Mouse (Mus musculus) embryonic stem cell, embryonic (primary cell): Measurements from ENCODE around the gene Mms22l.
"Not testable (repeated sequence)": the region's sequence is repeated elsewhere in the genome, so short reads cannot be mapped to it uniquely, and the experiment has no call there.

Experiments
- CTCF ChIA-PET, 4 experiments: fragments of 300-600 bp in 2 of 4; fragments of 350-600 bp in 2 of 4; sonication (Branson Sonifier 250); formaldehyde crosslinking; loops; one replicate each; lab custom pipeline; 2022; ENCODE audit warnings: inconsistent platforms in 2 of 4; lab: Charles Lee
- POLR2A ChIA-PET, 4 experiments: fragments of 300-600 bp in 2 of 4; fragments of 350-600 bp in 2 of 4; sonication (Branson Sonifier 250); formaldehyde crosslinking; loops; one replicate each; lab custom pipeline; 2022; ENCODE audit warnings: antibody characterized with exemption in 4 of 4, inconsistent platforms in 1 of 4; lab: Charles Lee

Gene Mms22l

GRCm38 (mm10) chr4:24598637-24599036, 102.4 kb downstream of the Mms22l start:
- POLR2A ChIA-PET: no interaction called here
- CTCF ChIA-PET: interaction anchor here in 1 of 4 experiments (0.6 kb wide), 1 partner anchor 24 kb away, joined by 3 read pairs; no protein-coding TSS in a partner anchor

GRCm38 (mm10) chr4:24601711-24602110, 105.5 kb downstream of the Mms22l start:
- POLR2A ChIA-PET: no interaction called here

GRCm38 (mm10) chr4:24609085-24609484, 112.8 kb downstream of the Mms22l start:
- POLR2A ChIA-PET: interaction anchor here in 1 of 4 experiments (1.4 kb wide), 1 partner anchor 188 kb away, joined by 3 read pairs; no protein-coding TSS in a partner anchor
- CTCF ChIA-PET: no interaction called here

More at GRCm38 (mm10) chr4:24601711-24602110, 105.5 kb downstream of the Mms22l start:
- CTCF ChIA-PET: no interaction called here

DNA sequence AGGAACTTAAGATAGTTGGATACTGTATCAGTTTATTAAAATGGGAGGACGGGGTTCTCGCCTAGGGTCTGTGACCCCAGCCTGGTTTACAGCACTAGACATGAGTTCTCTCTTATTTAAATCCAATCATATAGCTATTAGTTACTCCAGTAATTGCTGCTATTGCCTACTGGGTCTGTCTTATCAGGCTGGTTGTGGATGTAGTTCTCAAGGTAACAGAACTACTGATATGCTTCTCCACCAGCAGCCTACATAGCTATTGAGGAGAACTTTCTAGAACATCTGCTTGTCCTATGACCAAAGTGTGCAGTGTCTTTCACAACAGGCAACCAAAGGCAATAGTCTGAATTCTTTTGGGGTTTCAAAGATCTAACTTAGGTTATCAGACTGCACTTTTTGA, 113.3 kb downstream of the Mms22l start:
- ChIA-PET CTCF (no interaction called here), POLR2A (interaction anchor here in 1 of 4 experiments (1.4 kb wide), 1 partner anchor 187 kb away, joined by 3 read pairs; no protein-coding TSS in a partner anchor)

DNA sequence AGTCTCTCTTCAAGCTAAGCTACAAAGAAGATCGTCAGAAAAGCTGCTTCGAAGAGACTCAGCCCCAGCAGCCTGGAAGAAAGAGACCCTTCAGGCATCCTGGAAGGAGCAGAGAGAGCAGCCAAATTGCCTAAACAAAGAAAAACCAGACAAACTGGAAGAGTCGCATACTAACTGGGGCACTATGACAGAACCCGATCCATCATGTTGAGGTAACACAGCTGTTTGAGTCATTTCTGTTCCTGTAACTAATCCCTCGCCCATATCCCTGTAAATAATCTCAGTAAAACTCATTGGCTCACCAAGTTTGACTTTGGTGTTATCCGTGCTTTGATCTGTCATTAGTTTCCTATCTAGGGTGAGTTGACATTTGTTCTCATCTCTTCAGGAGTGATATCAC, 123.8 kb downstream of the Mms22l start:
- ChIA-PET CTCF (interaction anchor here in 2 of 4 experiments (0.7 to 0.8 kb wide), 2 partner anchors 24 to 34 kb away, joined by 3 to 5 read pairs; no protein-coding TSS in a partner anchor), POLR2A (no interaction called here)

DNA sequence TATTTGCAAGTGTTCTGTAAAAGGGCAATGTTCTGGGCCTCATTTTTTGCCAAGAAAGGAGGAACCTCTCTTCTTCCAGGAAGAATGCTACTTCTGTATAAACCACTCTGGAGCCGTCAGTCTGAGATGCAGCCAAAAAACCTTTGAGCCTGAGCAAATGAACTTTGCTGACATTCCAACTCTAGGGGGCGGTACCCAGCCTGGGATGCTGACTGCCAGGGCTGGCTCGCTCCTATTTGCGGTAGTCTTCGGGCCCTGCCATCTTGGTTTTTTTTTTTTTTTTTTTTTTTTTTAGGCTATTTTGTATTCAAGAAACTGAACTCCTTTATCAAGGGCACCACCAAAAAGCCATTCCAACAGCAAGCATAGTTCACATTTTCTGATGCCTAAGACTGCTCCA, 124.2 kb downstream of the Mms22l start:
- POLR2A ChIA-PET: interaction anchor here in 1 of 4 experiments (1.0 kb wide), 1 partner anchor 11 kb away, joined by 3 read pairs; no protein-coding TSS in a partner anchor
- CTCF ChIA-PET: interaction anchor here (0.6 to 0.8 kb wide), 6 partner anchors 24 to 239 kb away, joined by 3 to 6 read pairs (median 4); no protein-coding TSS in a partner anchor

GRCm38 (mm10) chr4:24621422-24622187, 125.4 kb downstream of the Mms22l start:
- ChIA-PET POLR2A (interaction anchor here in 1 of 4 experiments (1.0 kb wide), 1 partner anchor 10 kb away, joined by 3 read pairs; no protein-coding TSS in a partner anchor), CTCF (interaction anchor here in 1 of 4 experiments (0.6 kb wide), 1 partner anchor 308 kb away, joined by 3 read pairs; no protein-coding TSS in a partner anchor)

DNA sequence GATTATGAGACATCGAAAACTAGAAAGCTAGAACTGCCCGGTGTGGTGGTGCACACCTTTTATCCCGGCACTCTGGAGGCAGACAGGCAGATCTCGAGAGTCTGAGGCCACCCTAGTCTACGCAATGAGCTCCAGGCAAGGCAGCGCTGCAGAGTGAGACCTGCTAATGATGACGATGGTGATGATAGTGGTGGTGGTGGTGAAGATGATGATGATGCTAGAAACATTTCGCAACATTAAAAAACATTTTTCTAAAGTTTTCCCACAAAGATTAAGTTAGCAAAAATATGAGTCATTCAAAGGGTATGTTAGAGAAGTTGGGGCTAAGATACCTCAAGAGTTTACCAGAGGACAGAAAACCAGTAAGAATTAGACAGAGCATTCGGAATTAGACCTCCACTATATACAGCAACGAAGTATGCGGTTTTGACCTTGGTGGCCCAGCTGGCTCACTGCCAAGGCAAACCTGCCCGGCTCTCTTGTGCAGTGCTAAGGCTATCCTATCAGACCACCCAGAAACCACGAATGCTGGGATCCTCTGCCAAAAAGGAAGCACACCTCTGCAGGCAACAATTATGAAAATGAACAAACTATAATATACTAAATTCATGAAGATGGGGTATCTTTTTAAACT, 129.8 kb downstream of the Mms22l start:
- ChIA-PET CTCF (no interaction called here), POLR2A (no interaction called here)

DNA sequence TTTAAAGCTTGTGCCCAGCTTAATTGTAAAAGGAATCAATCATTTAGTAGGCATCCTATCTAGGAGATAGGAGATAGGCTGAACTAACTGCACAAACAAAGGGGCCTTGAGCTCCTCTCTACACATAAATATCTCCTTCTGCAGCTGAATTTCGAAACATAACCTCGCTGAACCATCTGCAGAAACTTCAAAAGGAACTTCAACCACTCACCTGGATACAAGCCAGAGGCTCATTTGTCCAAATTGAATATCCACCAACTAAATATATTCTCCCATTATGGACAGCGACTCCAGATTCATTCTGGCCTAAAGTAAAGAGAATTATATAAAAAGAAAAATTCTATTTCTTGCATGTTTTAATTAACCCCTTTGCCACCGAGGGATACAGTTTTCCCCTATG, 130.4 kb downstream of the Mms22l start:
- ChIA-PET POLR2A (no interaction called here), CTCF (no interaction called here)

GRCm38 (mm10) chr4:24627871-24628270, 131.6 kb downstream of the Mms22l start:
- CTCF ChIA-PET: interaction anchor here in 2 of 4 experiments (0.6 to 0.7 kb wide), 2 partner anchors 107 to 746 kb away, joined by 4 read pairs; no protein-coding TSS in a partner anchor
- POLR2A ChIA-PET: no interaction called here

- POLR2A ChIA-PET: interaction anchor here in 1 of 4 experiments (0.6 kb wide), 1 partner anchor 847 kb away, joined by 3 read pairs; no protein-coding TSS in a partner anchor
- CTCF ChIA-PET: no interaction called here
These were observed 134.2 kb downstream of the Mms22l start for GRCm38 (mm10) chr4:24630430-24630829.

DNA sequence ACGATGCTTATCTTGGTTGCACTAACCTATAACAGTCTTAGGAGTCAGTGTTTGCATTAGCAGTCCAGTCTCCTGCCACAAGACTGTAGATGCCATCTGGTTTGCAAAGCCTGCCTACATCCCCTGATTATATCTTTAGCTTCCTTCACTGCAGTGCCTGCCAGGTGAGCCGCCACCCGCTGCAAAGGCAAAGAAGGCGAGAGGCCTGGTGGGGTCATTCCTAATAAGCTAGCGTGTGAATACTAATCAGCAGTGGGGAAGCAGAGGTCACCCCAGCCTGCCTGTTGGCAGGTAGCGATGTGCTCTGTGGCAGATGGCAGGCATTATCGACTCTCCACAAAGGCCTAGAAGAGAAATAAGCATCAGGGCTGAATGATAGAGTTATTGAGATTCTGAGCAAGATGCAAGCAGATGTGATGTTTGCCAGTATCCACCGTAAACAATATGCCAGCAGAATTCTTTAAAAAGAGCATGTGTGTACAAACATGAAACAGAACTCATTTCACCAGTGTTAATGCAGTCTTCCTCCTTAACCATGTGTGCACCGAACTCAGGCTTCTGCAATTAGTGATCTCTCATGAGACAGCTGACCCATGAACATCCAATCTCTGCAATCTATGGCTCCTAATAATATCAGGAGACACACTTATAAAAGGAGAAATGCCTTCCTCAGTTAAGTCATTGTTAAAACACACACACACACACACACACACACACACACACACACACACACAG, 135.1 kb downstream of the Mms22l start:
- POLR2A ChIA-PET: interaction anchor here in 1 of 4 experiments (0.6 kb wide), 1 partner anchor 10 kb away, joined by 3 read pairs; no protein-coding TSS in a partner anchor

GRCm38 (mm10) chr4:24642306-24642705, 146.1 kb downstream of the Mms22l start:
- ChIA-PET CTCF (no interaction called here), POLR2A (no interaction called here)

More for the DNA sequence above, 135.1 kb downstream of the Mms22l start:
- CTCF ChIA-PET: no interaction called here

- POLR2A ChIA-PET: not testable (repeated sequence)
- CTCF ChIA-PET: interaction anchor here in 1 of 4 experiments (0.6 kb wide), 1 partner anchor 284 kb away, joined by 3 read pairs; no protein-coding TSS in a partner anchor
These were observed 148.5 kb downstream of the Mms22l start for GRCm38 (mm10) chr4:24644735-24645134.
